8 mouse cellular contexts compared by ENCODE assay signal in genomic region chr17:26638655-26639054, GRCm38 (mm10). TPM values are rescaled to one million over a fixed set of nuclear protein-coding genes. Genes with fewer than 3 reads are reported as not detected.
DNase-seq lines count a peak whose midpoint lies in the region; ATAC-seq and TF ChIP-seq lines count a peak whose summit lies in the region.

No protein-coding gene starts in this region.

- TF ChIP-seq EP300 in liver, postnatal 0 days (IDR thresholded peaks at IDR 0.05; ENCODE audit: low read depth) = no peak

- no peak overlapping the region for H3K4me2 ChIP-seq in liver, postnatal 0 days (ENCODE audit: low read depth, low read length)
- H3K4me2 ChIP-seq in neural tube, embryonic 15.5 days = no peak overlapping the region

- peak overlapping the region; percentile 75 for H3K27ac ChIP-seq in liver, postnatal 0 days (ENCODE audit: low read depth)
- no peak overlapping the region for H3K27ac ChIP-seq in neural tube, embryonic 15.5 days (replicated peaks)

- TF ChIP-seq CTCF in liver, postnatal 0 days (IDR thresholded peaks at IDR 0.05; ENCODE audit: low read depth) = peak; percentile 100

- no peaks in the 10 kb centered on the region for H3K9me3 ChIP-seq in liver, postnatal 0 days (ENCODE audit: low read length)
- no peaks in the 10 kb centered on the region for H3K9me3 ChIP-seq in neural tube, embryonic 15.5 days (replicated peaks)

- no peaks in the 10 kb centered on the region for H3K27me3 ChIP-seq in liver, postnatal 0 days (ENCODE audit: insufficient read depth, low read length)
- H3K27me3 ChIP-seq in neural tube, embryonic 15.5 days (replicated peaks) = no peaks in the 10 kb centered on the region

- DNase-seq in adrenal gland, postnatal 14 days = peak; percentile 92
- DNase-seq in embryo, embryonic 9.5 days (ENCODE audit: extremely low spot score) = peak; percentile 62
- DNase-seq in heart, adult 8-10 months (ENCODE audit: low spot score) = peak; percentile 85
- DNase-seq in kidney, adult 9 months = peak; percentile 89
- DNase-seq in liver, postnatal 0 days = peak; percentile 87
- DNase-seq in thymus, postnatal 14 days = peak; percentile 77

- peaks cover 14% of the 10 kb centered on the region for H3K4me1 ChIP-seq in liver, postnatal 0 days (ENCODE audit: insufficient read depth)
- H3K4me1 ChIP-seq in neural tube, embryonic 15.5 days = no peaks in the 10 kb centered on the region

- 0 out of 2 replicates have a peak overlapping the region, but pooled peaks have one; percentile 6 for H3K9ac ChIP-seq in liver, postnatal 0 days (replicated peaks)
- no peak overlapping the region for H3K9ac ChIP-seq in neural tube, embryonic 15.5 days (replicated peaks)

- H3K4me3 ChIP-seq in liver, postnatal 0 days (ENCODE audit: low read depth, low read length) = no peak overlapping the region
- H3K4me3 ChIP-seq in neural tube, embryonic 15.5 days (replicated peaks) = no peak overlapping the region

- WGBS in liver, postnatal 0 days (ENCODE audit: insufficient replicate concordance) = 14% methylated on average over 7 of the region's 7 CpGs
- 25% methylated on average over 7 of the region's 7 CpGs for WGBS in neural tube, embryonic 15.5 days

- peaks cover 48% of the 10 kb centered on the region for H3K36me3 ChIP-seq in liver, postnatal 0 days (replicated peaks; ENCODE audit: insufficient read depth, low read length)
- peaks cover 69% of the 10 kb centered on the region for H3K36me3 ChIP-seq in neural tube, embryonic 15.5 days

- peak; percentile 79 for ATAC-seq in CD4-positive, CD25-positive, alpha-beta regulatory T cell, adult 4 months
- ATAC-seq in liver, postnatal 0 days = peak; percentile 67
- ATAC-seq in neural tube, embryonic 15.5 days (ENCODE audit: low FRiP score) = 0 out of 2 replicates have a peak, but pooled peaks have one; percentile 59

RNA-seq across cellular contexts. Expression of gene Atp6v0e, which starts 24.4 kb away (rescaled TPM):
- polyA plus RNA-seq in CD4-positive, CD25-positive, alpha-beta regulatory T cell, adult 4 months (2017; shearing (Covaris generic)) = 100 to 1,000 TPM; 354 to 386 TPM
- 188 and 193 TPM in 2 replicates for total RNA-seq in adrenal gland, postnatal 14 days (2021)
- 10 to 100 TPM; 55.2 to 67.1 (median 65.5) TPM for total RNA-seq in heart, adult 8-10 months (2022)
- 122 and 126 TPM in 2 replicates for polyA plus RNA-seq in liver, postnatal 0 days (2015; fragmentation: Nextera tagmentation; extraction: Ambion mirVana)
- 85.8 and 114 TPM in 2 replicates for polyA plus RNA-seq in neural tube, embryonic 15.5 days (2015; fragmentation: Nextera tagmentation; extraction: Ambion mirVana)
